Mouse (Mus musculus): Measurements from ENCODE around the gene Map1a. TPM values are rescaled to one million over a fixed set of nuclear protein-coding genes. Genes with fewer than 3 reads are reported as not detected.

Gene Map1a
- polyA plus RNA-seq (2015; fragmentation: Nextera tagmentation; extraction: Ambion mirVana), result 1.9 and 2.6 TPM in 2 replicates

DNA sequence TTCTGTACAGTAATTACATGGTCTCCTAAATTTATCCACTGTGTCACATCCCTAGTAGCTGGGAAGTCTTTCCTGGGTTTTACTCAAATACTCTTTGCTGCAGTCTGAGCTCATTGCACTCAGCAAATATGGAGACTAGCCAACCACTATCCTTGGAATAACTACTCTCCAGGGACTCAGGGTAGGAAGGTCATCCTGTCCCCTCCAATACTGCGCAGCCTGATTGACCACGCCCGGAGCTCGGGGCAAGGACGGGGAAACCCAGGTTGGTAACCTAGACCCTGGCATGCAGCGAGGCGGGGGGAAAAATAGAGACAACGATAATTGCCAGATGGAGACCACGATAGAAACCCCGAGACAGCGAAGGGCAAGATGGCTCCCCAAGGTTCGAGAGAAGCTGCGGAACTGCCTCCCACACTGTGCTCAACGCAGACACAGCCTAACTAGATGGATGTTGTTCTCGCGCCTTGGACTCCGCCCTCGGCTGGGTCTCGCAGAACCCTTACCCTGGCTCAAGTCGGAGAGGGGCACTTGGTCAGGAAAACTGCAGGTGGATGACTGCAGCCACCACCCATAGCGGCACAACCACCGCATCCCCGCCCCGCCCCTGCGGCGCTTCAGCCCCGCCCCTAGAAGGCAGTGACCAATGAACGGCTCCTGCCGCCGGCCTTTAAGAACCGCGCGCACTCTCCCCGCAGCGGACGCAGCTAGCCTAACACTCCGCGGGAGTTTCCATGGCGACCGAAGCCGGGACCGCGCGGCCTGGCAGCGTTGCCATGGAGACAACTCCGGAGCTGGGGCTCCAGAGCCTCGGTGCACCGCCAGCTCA lies at the start of gene Map1a:
Gene Map1a (plus strand): TSS at position 700 of the 829 bp plus-strand sequence.
- peaks cover 4% of the 10 kb centered on the region; the same call in 1 of the 2 replicates for H3K27me3 ChIP-seq (replicated peaks; ENCODE audit: control insufficient read depth, insufficient read depth, low read length)
- H3K4me1 ChIP-seq (ENCODE audit: control insufficient read depth, insufficient read depth, low read length), result peaks cover 12% of the 10 kb centered on the region
- H3K9me3 ChIP-seq (ENCODE audit: control insufficient read depth, low read length), result no peaks in the 10 kb centered on the region
- H3K4me2 ChIP-seq (ENCODE audit: low read depth, low read length), result peak within 1 kb of the TSS; percentile 89
- 1% methylated on average over 48 of the region's 48 CpGs for whole genome bisulfite sequencing
- peak; percentile 98 for ATAC-seq
- no peaks in the 10 kb centered on the region for H3K36me3 ChIP-seq (ENCODE audit: control insufficient read depth, insufficient read depth, low read length)
- H3K4me3 ChIP-seq (ENCODE audit: low read length), result peak within 1 kb of the TSS; percentile 58
- no peak within 1 kb of the TSS for H3K27ac ChIP-seq (ENCODE audit: low read length)
- H3K9ac ChIP-seq (ENCODE audit: low read depth, low read length), result peak within 1 kb of the TSS; percentile 53

DNA sequence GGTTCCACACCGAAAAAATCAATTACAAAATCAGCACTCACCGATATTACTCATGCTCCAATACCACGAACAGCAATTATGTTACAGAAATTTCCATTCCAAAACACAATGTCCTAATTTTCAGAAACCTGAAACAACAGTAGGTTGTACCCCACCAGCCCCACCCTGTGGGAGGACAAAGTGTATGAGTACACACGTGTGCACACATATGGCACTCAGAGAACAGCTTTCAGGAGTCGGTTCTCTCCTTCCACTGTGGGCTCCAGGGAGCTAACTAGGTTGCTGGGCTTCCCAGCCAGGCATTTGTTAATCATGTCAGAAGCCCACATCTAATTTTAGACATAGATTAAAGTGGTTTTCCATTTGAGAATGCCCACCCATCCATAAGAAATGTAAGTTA lies 45.3 kb upstream of the Map1a start:
- no peak overlapping the region for H3K4me3 ChIP-seq (ENCODE audit: low read length)
- WGBS, result 86% methylated on average over 5 of the region's 5 CpGs
- H3K9ac ChIP-seq (ENCODE audit: low read depth, low read length), result no peak overlapping the region
- no peaks in the 10 kb centered on the region for H3K27me3 ChIP-seq (replicated peaks; ENCODE audit: control insufficient read depth, insufficient read depth, low read length)
- no peaks in the 10 kb centered on the region for H3K9me3 ChIP-seq (ENCODE audit: control insufficient read depth, low read length)
- no peak for ATAC-seq
- peaks cover 17% of the 10 kb centered on the region; the same call in 1 of the 2 replicates for H3K36me3 ChIP-seq (ENCODE audit: control insufficient read depth, insufficient read depth, low read length)
- no peak overlapping the region for H3K27ac ChIP-seq (ENCODE audit: low read length)
- no peaks in the 10 kb centered on the region for H3K4me1 ChIP-seq (ENCODE audit: control insufficient read depth, insufficient read depth, low read length)
- no peak overlapping the region for H3K4me2 ChIP-seq (ENCODE audit: low read depth, low read length)

DNA sequence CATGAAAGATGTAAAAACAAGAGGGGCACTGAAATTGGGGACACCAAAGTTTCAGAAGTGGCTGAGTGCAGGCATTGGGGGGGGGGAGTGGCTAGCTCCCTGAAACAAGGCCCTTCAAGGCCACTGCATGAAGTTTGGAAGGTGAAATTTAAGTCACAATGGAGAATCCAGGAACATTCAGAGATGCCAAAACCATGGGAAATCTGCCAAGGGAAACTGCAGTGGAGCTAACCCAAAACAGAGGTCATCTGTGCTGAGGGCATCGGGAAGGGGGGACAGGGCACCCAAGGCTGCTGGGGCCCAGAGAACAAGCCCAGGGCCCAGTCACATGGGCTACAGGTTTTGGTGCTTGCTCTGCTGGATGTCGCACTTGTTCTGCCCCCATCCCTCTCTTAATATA lies 39.6 kb upstream of the Map1a start:
- Histone ChIP-seq H3K4me1 (ENCODE audit: control insufficient read depth, insufficient read depth, low read length) (no peaks in the 10 kb centered on the region), H3K36me3 (ENCODE audit: control insufficient read depth, insufficient read depth, low read length) (peaks cover 24% of the 10 kb centered on the region), H3K27me3 (replicated peaks; ENCODE audit: control insufficient read depth, insufficient read depth, low read length) (no peaks in the 10 kb centered on the region), H3K9me3 (ENCODE audit: control insufficient read depth, low read length) (no peaks in the 10 kb centered on the region), H3K27ac (ENCODE audit: low read length) (no peak overlapping the region), H3K4me2 (ENCODE audit: low read depth, low read length) (no peak overlapping the region), H3K9ac (ENCODE audit: low read depth, low read length) (no peak overlapping the region), H3K4me3 (ENCODE audit: low read length) (no peak overlapping the region)
- no peak for ATAC-seq
- WGBS, result 87% methylated on average over 2 of the region's 2 CpGs

DNA sequence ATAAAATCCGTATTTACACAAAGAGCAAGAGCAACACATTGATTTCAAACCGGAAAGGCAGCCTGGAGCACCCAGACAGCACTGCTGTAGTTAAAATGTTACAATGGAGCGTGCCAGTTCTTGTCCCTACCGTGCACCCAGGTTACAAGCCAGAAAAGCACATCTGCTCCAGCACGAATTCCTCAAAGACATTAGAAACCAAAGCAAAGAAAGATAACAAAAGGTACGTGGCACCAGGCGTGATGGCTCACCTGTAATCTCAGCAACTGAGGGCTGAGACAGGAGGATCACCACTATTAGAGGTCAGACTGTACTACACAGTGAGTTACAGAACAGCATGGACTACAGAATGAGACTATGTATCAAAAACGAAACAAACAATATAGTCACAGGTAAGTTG lies 21.0 kb upstream of the Map1a start:
- 55% methylated on average over 8 of the region's 8 CpGs for WGBS
- no peak overlapping the region for H3K9ac ChIP-seq (ENCODE audit: low read depth, low read length)
- peak; percentile 14; the same call in 1 of the 2 replicates for ATAC-seq
- 0 out of 2 replicates have a peak, but pooled peaks cover 3% of the 10 kb centered on the region for H3K36me3 ChIP-seq (ENCODE audit: control insufficient read depth, insufficient read depth, low read length)
- no peaks in the 10 kb centered on the region for H3K27me3 ChIP-seq (replicated peaks; ENCODE audit: control insufficient read depth, insufficient read depth, low read length)
- no peak overlapping the region for H3K27ac ChIP-seq (ENCODE audit: low read length)
- H3K4me3 ChIP-seq (ENCODE audit: low read length), result no peak overlapping the region
- no peaks in the 10 kb centered on the region for H3K9me3 ChIP-seq (ENCODE audit: control insufficient read depth, low read length)
- H3K4me1 ChIP-seq (ENCODE audit: control insufficient read depth, insufficient read depth, low read length), result peaks cover 8% of the 10 kb centered on the region; the same call in 1 of the 2 replicates
- no peak overlapping the region for H3K4me2 ChIP-seq (ENCODE audit: low read depth, low read length)

DNA sequence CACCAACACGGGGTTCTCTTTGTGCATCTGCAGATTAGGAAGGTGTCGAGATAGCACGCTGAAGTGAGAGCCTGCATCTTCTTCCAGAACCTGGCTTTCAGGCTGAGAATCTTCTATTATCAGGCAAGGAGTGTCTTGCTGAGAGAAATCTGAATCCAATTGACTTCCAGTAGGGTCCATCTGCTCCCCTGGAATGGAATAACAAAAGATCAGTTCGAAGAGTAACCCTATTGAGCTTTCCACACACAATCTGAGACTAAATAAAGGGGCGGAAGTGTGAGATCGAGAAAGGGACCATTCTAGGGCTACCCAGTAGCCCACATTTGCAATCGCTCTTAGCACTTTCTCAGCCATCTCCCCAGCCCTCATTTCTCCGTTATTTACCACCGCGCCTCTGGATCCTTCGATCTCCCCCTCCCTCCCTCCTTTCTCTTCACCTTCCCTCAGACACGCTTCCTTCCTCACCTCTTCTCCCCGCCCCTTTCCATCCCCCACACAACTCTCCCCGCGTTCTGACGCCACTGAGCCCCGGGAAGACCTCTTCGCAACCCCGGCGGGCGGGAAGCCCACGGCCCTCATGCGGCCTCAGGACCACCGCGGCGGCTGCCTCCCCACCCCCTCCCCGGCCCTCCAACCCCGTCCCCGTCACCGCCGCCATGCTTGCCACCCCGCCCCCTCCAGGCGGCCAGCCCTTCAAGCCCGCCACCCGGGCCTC lies 18.7 kb upstream of the Map1a start:
- Histone ChIP-seq H3K36me3 (ENCODE audit: control insufficient read depth, insufficient read depth, low read length) (no peaks in the 10 kb centered on the region), H3K9ac (ENCODE audit: low read depth, low read length) (peak overlapping the region; percentile 90), H3K9me3 (ENCODE audit: control insufficient read depth, low read length) (no peaks in the 10 kb centered on the region), H3K4me2 (ENCODE audit: low read depth, low read length) (peak overlapping the region; percentile 48), H3K4me3 (ENCODE audit: low read length) (peak overlapping the region; percentile 94), H3K27ac (ENCODE audit: low read length) (peak overlapping the region; percentile 67), H3K27me3 (replicated peaks; ENCODE audit: control insufficient read depth, insufficient read depth, low read length) (no peaks in the 10 kb centered on the region), H3K4me1 (ENCODE audit: control insufficient read depth, insufficient read depth, low read length) (peaks cover 8% of the 10 kb centered on the region; the same call in 1 of the 2 replicates)
- WGBS, result under 1% methylated on average over 35 of the region's 35 CpGs
- ATAC-seq, result peak; percentile 80

DNA sequence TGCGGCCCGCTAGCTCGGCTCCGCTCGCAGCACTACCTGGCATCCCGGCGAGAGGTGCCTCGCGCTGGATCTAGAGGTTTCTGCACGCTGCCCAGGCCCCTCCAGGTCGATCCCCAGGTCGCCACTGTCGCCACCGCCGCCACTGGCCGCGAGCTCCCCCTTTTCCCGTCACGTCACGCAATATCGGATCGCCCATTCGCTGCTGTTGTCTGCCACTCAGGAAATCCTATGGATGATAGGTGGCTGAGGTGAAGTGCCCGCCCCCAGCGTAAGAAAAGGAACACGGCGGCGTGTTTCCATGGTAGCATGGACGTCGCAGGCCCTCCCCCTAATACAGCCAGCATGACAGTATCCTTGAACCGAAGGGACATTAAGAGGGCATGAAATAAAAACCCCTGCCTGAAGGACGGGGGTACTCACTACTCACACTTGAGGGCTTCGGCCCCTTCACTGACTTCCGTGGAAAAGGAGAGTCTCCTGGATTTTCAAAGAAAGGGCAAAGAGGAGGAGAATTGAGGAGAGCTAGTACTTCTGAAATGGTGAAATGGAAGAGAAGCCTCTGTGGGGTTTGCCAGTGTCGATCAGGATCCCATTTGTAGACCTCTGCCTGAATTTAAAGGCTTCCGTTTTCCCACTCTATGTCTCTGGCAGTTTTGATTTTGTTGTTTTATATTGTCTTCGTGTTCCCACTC lies 18.0 kb upstream of the Map1a start, which contains the start of gene Trp53bp1:
Gene Trp53bp1 (minus strand): TSS at position 172 of the 692 bp plus-strand sequence.
- peak within 1 kb of the TSS; percentile 84 for H3K4me2 ChIP-seq (ENCODE audit: low read depth, low read length)
- H3K9ac ChIP-seq (ENCODE audit: low read depth, low read length), result peak within 1 kb of the TSS; percentile 90
- no peaks in the 10 kb centered on the region for H3K9me3 ChIP-seq (ENCODE audit: control insufficient read depth, low read length)
- peak within 1 kb of the TSS; percentile 67 for H3K27ac ChIP-seq (ENCODE audit: low read length)
- no peaks in the 10 kb centered on the region for H3K27me3 ChIP-seq (replicated peaks; ENCODE audit: control insufficient read depth, insufficient read depth, low read length)
- peak; percentile 99 for ATAC-seq
- peaks cover 8% of the 10 kb centered on the region; the same call in 1 of the 2 replicates for H3K4me1 ChIP-seq (ENCODE audit: control insufficient read depth, insufficient read depth, low read length)
- peak within 1 kb of the TSS; percentile 94 for H3K4me3 ChIP-seq (ENCODE audit: low read length)
- under 1% methylated on average over 37 of the region's 37 CpGs for WGBS
- H3K36me3 ChIP-seq (ENCODE audit: control insufficient read depth, insufficient read depth, low read length), result no peaks in the 10 kb centered on the region

DNA sequence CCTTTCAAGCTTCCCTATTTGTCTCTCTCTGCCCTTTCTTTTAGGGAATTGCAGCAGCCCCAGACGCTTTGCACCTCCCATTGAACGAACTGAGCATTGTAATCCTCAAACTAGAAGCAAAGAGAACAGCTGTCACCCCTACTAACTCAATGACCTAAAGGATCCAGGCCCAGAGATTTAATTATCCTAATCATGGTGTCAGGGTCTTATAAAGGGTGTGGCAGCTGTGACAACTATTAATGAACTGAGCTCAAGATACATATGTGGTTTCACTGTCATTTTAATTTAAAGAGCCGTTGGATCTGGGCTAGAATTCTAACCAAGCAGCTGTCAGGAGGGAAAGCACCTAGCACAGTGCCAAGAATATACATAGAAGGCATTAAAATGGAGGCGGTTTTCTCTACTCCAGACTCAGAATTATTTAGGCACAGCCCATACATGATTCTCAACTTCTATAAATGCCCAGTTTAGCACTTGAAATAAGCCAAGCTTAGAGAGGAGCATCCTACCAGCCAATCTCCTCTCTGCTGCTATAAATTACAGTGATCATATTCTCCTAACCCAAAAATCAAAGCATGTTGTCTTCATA lies 17.4 kb upstream of the Map1a start:
- Histone ChIP-seq H3K9me3 (ENCODE audit: control insufficient read depth, low read length) (no peaks in the 10 kb centered on the region), H3K4me2 (ENCODE audit: low read depth, low read length) (peak overlapping the region; percentile 84), H3K4me3 (ENCODE audit: low read length) (no peak overlapping the region), H3K27ac (ENCODE audit: low read length) (no peak overlapping the region), H3K4me1 (ENCODE audit: control insufficient read depth, insufficient read depth, low read length) (peaks cover 8% of the 10 kb centered on the region; the same call in 1 of the 2 replicates), H3K27me3 (replicated peaks; ENCODE audit: control insufficient read depth, insufficient read depth, low read length) (no peaks in the 10 kb centered on the region), H3K36me3 (ENCODE audit: control insufficient read depth, insufficient read depth, low read length) (no peaks in the 10 kb centered on the region), H3K9ac (ENCODE audit: low read depth, low read length) (peak overlapping the region; percentile 55; the same call in 1 of the 2 replicates)
- 27% methylated on average over 4 of the region's 4 CpGs for WGBS
- no peak for ATAC-seq

DNA sequence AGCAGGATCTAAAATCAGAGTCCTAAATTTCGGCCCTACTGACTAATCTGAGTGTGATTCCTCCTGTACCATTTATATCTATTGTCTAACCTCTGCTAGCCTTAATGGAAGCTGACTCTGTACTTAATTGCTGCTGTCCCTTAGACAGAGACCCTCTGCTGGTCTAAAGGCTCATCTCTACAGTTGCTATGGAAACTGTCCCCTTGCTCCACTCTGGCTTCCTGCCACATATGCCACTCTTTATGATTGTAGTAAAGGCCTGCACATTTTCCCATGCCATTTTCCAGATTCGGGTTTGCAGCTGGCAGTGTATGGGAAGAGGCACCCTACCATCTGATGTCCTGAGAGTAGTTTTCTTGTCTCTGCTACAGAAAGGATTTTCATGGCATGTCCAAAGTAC lies 1.6 kb upstream of the Map1a start:
- ATAC-seq, result no peak
- H3K4me3 ChIP-seq (ENCODE audit: low read length), result no peak overlapping the region
- no peak overlapping the region for H3K27ac ChIP-seq (ENCODE audit: low read length)
- 67% methylated on average over 2 of the region's 2 CpGs for WGBS
- H3K36me3 ChIP-seq (ENCODE audit: control insufficient read depth, insufficient read depth, low read length), result no peaks in the 10 kb centered on the region
- no peaks in the 10 kb centered on the region for H3K9me3 ChIP-seq (ENCODE audit: control insufficient read depth, low read length)
- H3K27me3 ChIP-seq (replicated peaks; ENCODE audit: control insufficient read depth, insufficient read depth, low read length), result peaks cover 4% of the 10 kb centered on the region; the same call in 1 of the 2 replicates
- no peak overlapping the region for H3K9ac ChIP-seq (ENCODE audit: low read depth, low read length)
- peaks cover 10% of the 10 kb centered on the region for H3K4me1 ChIP-seq (ENCODE audit: control insufficient read depth, insufficient read depth, low read length)
- no peak overlapping the region for H3K4me2 ChIP-seq (ENCODE audit: low read depth, low read length)

Measured in intestine, embryonic 16.5 days (tissue).